Mouse (Mus musculus) forebrain, embryonic 15.5 days (tissue): Measurements from ENCODE around the gene Itga2. TPM values are rescaled to one million over a fixed set of nuclear protein-coding genes. Genes with fewer than 3 reads are reported as not detected.
A peak's percentile ranks its signal among the peaks of the same experiment; 100 is the strongest.

ENCODE experiments used
- ATAC-seq: fragments of 200-750 bp; cut with Nextera tagmentation; replicated peaks from 2 replicates; pipeline ENCODE4 v1.8.0; 2017; ENCODE audit warnings: mild to moderate bottlenecking, moderate TSS enrichment, moderate library complexity
- H3K27ac ChIP-seq: fragments of 300-500 bp; sonication (generic); replicated peaks from 2 replicates; pipeline ENCODE4 v1.5.1; 2015; ENCODE audit warnings: mild to moderate bottlenecking, inconsistent platforms
- H3K27me3 ChIP-seq: fragments of 300-500 bp; sonication (generic); 2 replicates; pipeline ENCODE4 v1.6.1; 2015; ENCODE audit warnings: inconsistent platforms
- H3K36me3 ChIP-seq: fragments of 300-500 bp; sonication (generic); 2 replicates; pipeline ENCODE4 v1.6.1; 2015; ENCODE audit warnings: mild to moderate bottlenecking, inconsistent platforms
- H3K4me1 ChIP-seq: fragments of 300-500 bp; sonication (generic); 2 replicates; pipeline ENCODE4 v1.6.1; 2015; ENCODE audit warnings: inconsistent platforms
- H3K4me2 ChIP-seq: fragments of 300-500 bp; sonication (generic); replicated peaks from 2 replicates; pipeline ENCODE4 v1.6.1; 2015; ENCODE audit warnings: mild to moderate bottlenecking, inconsistent platforms
- H3K4me3 ChIP-seq: fragments of 300-500 bp; sonication (generic); 2 replicates; pipeline ENCODE4 v1.5.1; 2015; ENCODE audit warnings: mild to moderate bottlenecking, inconsistent platforms
- H3K9ac ChIP-seq: fragments of 300-500 bp; sonication (generic); replicated peaks from 2 replicates; pipeline ENCODE4 v1.6.1; 2015; ENCODE audit warnings: mild to moderate bottlenecking, inconsistent platforms
- H3K9me3 ChIP-seq: fragments of 300-500 bp; sonication (generic); 2 replicates; pipeline ENCODE4 v1.6.1; 2016; ENCODE audit warnings: inconsistent platforms
- WGBS: fragments of 180-500 bp; shearing (Covaris S2); methylation state at CpG from one replicate; pipeline ENCODE4 v1.1.7; 2015; ENCODE audit warnings: mixed read lengths; 5-methylcytosine and 5-hydroxymethylcytosine counted together
- polyA plus RNA-seq: library from polyadenylated mRNA; unstranded; fragments of >200 nt; fragmentation: Nextera tagmentation; extraction: Ambion mirVana; gene quantifications from 2 replicates; pipeline ENCODE4 v1.2.1, GENCODE M21; 2015

The Itga2 gene
- polyA plus RNA-seq, 1 experiment from 2014 or later = 2.0 TPM

- WGBS = 85% methylated on average over 2 of the region's 2 CpGs
Measured at GRCm38 (mm10) chr13:114802971-114803370, 128.9 kb downstream of the Itga2 start.

GRCm38 (mm10) chr13:114801857-114802256 lies 130.0 kb downstream of the Itga2 start:
- H3K9ac ChIP-seq = no peak overlapping the region
- H3K36me3 ChIP-seq = no peaks in the 10 kb centered on the region
- H3K4me3 ChIP-seq = no peak overlapping the region
- no peak overlapping the region for H3K27ac ChIP-seq
- H3K4me2 ChIP-seq = no peak overlapping the region
- ATAC-seq = no peak
- H3K4me1 ChIP-seq = no peaks in the 10 kb centered on the region
- 61% methylated on average over 3 of the region's 3 CpGs for WGBS
- H3K27me3 ChIP-seq = no peaks in the 10 kb centered on the region
- no peaks in the 10 kb centered on the region for H3K9me3 ChIP-seq

More at GRCm38 (mm10) chr13:114802971-114803370, 128.9 kb downstream of the Itga2 start:
- no peaks in the 10 kb centered on the region for H3K9me3 ChIP-seq
- ATAC-seq = no peak
- H3K27me3 ChIP-seq = no peaks in the 10 kb centered on the region
- no peak overlapping the region for H3K4me2 ChIP-seq
- no peak overlapping the region for H3K4me3 ChIP-seq
- H3K27ac ChIP-seq = no peak overlapping the region
- H3K9ac ChIP-seq = no peak overlapping the region
- H3K4me1 ChIP-seq = no peaks in the 10 kb centered on the region
- H3K36me3 ChIP-seq = no peaks in the 10 kb centered on the region

- Histone ChIP-seq H3K27me3 (no peaks in the 10 kb centered on the region), H3K4me1 (no peaks in the 10 kb centered on the region), H3K4me3 (no peak overlapping the region), H3K27ac (no peak overlapping the region), H3K4me2 (no peak overlapping the region), H3K9me3 (no peaks in the 10 kb centered on the region), H3K9ac (no peak overlapping the region), H3K36me3 (no peaks in the 10 kb centered on the region)
- 34% methylated on average over 6 of the region's 6 CpGs for WGBS
- ATAC-seq = peak; percentile 73
Measured at GRCm38 (mm10) chr13:114793250-114794030, 138.5 kb downstream of the Itga2 start.

GRCm38 (mm10) chr13:114791511-114791910 lies 140.4 kb downstream of the Itga2 start:
- Histone ChIP-seq H3K4me2 (no peak overlapping the region), H3K27me3 (no peaks in the 10 kb centered on the region), H3K27ac (no peak overlapping the region), H3K36me3 (no peaks in the 10 kb centered on the region), H3K9me3 (no peaks in the 10 kb centered on the region), H3K9ac (no peak overlapping the region), H3K4me3 (no peak overlapping the region), H3K4me1 (no peaks in the 10 kb centered on the region)
- no peak for ATAC-seq
- 83% methylated on average over 1 of the region's 1 CpGs for WGBS

Other genes with a start within 250 kb of the Itga2 start
- gene Mocs2, start 113.9 kb downstream of the Itga2 start, polyA plus RNA-seq = 103 and 110 TPM in 2 replicates
- 4.7 and 4.9 TPM in 2 replicates for gene Pelo, start 158.1 kb upstream of the Itga2 start, polyA plus RNA-seq
- gene Gm49395, start 169.8 kb upstream of the Itga2 start, polyA plus RNA-seq = 2.0 and 2.6 TPM in 2 replicates
- gene Itga1, start 169.9 kb upstream of the Itga2 start, polyA plus RNA-seq = 5.6 and 6.3 TPM in 2 replicates